Mouse (Mus musculus): Measurements from ENCODE around the gene Tcap. TPM values are rescaled to one million over a fixed set of nuclear protein-coding genes. Genes with fewer than 3 reads are reported as not detected.
"Not testable (repeated sequence)": the region's sequence is repeated elsewhere in the genome, so short reads cannot be mapped to it uniquely, and the experiment has no call there.

Tcap gene
- polyA plus RNA-seq, 1 experiment = 2.9 TPM

GRCm38 (mm10) chr11:98381651-98382050 is 2.0 kb upstream of the Tcap start:
- no peak for DNase-seq (ENCODE audit: low read depth)

- not testable (repeated sequence) for DNase-seq (ENCODE audit: low read depth)
Measured at GRCm38 (mm10) chr11:98382405-98382804, 1.2 kb upstream of the Tcap start.

GRCm38 (mm10) chr11:98384216-98384615 is 605 bp downstream of the Tcap start:
- DNase-seq (ENCODE audit: low read depth) = no peak

- DNase-seq (ENCODE audit: low read depth) = no peak
Measured at GRCm38 (mm10) chr11:98384721-98385637, 1.4 kb downstream of the Tcap start.

DNA sequence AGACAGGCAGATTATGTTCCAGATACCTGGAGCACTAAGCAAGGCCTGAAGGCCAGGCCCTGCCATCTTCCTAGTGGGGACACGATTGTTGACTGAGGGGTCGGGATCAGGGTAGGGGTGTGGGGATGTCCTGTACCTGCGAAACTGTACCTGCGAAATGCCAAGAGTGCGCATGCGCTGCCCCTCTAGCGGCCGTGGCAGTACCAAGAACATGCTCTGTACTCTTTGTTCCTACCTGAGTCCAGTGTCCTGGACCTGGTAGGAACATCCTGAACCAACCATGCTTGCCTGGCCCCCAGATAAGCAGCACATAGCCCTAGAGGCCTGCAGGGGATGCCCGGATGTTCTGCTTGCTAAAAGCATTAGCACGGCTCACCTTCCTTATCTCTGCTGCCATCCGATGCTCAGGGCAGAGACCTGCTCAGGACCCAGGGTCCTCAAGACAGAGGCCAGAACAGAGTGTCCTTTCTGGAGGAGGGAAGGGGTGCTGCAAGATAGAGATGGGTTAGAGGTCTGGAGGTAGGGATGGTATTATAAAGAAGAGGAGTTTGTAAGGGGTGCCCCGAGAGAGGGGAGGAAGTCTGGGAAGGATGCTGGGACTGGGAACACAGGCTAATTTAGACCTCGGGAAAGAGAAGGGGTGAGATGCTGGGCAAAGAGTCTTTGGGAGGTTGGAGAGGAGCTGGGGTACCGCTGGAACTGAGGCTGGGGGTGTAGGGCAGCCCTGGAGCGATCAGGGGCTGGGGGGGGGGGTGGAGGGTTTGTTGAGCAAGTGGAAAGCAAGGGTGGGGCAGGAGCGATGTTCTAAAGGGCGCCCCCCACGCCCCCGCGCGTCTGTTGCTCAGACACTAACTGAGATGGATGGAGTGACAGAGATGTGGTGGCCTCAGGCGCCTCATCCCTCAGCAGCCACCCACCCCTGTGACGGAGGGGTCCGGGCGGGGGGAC is 2.3 kb downstream of the Tcap start, which contains the start of gene Pnmt:
TSS of gene Pnmt (plus strand) at position 813 of the 948 bp plus-strand sequence.
- no peak for DNase-seq (ENCODE audit: low read depth)

GRCm38 (mm10) chr11:98386596-98386995 is 3.0 kb downstream of the Tcap start:
- no peak for DNase-seq (ENCODE audit: low read depth)

- no peak for DNase-seq (ENCODE audit: low read depth)
Measured at GRCm38 (mm10) chr11:98387056-98387577, 3.5 kb downstream of the Tcap start.

DNA sequence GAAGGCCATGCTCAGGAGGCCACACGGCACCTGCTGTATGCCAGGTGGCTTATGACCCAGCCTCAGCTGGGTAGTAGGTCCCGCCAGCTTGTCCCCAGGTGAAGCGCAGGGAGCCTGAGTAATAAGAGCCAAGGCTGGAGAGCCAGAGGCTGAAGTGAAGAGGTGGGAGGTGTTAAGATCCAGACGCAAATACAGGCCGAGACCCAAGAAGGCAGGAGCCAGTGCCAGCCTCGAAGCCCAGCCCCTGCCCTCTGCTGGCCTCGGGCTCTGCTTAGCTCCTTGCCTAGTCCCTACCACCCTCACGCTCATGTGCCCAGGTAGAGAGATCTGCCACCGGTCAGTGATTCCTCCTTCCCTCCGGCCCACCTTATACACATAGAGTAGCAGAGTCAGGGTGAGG is 4.7 kb downstream of the Tcap start:
- DNase-seq (ENCODE audit: low read depth) = no peak

- no peak for DNase-seq (ENCODE audit: low read depth)
Measured at GRCm38 (mm10) chr11:98389221-98389780, 5.7 kb downstream of the Tcap start.

DNA sequence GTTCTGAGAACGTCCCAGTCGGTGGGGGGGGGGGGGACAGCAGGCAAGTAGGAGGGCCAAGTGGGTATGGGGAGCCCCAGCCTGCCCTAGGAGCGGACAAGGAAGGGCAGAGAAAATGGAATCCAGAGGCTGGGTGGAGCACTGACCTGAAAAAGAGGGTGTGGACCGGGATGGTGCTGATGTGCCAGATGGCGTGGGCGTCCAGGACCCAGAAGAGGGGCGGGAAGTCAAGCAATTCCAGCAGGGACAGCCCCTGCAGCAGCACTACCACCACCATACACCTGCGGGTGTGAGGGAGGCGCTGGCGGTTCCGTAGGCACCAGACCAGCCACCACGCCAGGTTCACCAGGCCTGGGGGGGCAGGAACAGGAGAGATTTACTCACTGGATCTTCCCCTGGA is 6.5 kb downstream of the Tcap start:
- DNase-seq (ENCODE audit: low read depth) = no peak

DNA sequence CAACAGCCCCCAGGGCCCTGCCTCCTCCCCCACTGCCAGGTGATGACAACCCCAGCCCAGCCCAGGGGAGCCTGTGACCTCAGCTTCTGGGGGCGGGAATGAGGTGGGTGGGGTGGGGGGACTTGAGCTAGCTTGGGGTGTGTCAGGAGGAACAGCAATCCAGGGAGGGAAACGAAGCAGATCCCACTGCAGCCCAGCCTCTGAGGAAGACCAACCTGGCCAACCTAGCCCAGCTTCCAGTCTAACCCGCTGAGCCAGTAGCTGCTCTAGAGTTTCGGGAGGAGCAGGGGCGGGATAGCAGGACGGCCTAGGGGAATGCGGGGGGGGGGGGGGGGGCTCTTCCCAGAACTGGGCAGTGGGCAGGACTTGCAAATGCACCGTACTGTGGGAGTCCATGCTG is 8.4 kb downstream of the Tcap start:
- no peak for DNase-seq (ENCODE audit: low read depth)

GRCm38 (mm10) chr11:98392645-98393044 is 9.0 kb downstream of the Tcap start:
- no peak for DNase-seq (ENCODE audit: low read depth)

DNA sequence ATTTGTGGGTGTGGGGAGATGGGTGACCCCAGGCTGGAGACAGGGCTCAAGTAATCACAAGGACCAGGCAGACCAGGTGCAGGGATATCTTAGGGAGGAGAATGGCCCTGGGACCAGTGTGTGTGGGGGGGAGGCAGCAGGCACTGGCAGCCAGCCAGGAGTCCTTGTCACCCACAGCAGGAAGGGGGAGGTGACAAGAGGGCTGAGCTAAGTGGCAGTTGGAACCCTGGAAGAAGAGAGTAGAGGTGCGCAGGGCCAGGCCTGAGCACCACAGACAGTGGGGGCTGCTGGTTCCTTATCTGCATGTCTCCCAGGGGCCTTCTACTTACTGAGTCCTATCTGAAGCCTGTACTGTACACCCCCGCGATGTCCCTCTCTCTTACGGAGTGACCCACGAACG is 9.7 kb downstream of the Tcap start:
- DNase-seq (ENCODE audit: low read depth) = no peak

DNA sequence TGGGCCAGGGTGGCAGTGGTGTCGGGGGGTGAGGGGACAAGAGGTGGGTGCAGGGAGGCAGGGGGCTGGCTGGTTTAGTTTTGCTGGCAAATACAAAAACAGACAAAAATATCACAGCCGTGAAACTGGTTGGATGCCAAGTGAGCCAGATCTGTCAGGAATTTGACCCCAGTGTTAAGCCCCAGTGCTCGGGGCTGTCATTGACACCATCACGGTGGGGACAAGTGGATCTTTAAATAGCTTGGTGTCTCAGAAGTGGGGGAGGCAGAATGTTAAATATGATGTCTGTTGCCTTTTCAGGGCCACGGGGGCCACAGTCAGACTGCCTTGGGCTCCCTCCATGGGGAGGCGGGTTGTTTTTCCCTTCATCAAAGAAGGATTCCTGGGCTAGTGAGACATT is 10.7 kb downstream of the Tcap start:
- no peak for DNase-seq (ENCODE audit: low read depth)

DNA sequence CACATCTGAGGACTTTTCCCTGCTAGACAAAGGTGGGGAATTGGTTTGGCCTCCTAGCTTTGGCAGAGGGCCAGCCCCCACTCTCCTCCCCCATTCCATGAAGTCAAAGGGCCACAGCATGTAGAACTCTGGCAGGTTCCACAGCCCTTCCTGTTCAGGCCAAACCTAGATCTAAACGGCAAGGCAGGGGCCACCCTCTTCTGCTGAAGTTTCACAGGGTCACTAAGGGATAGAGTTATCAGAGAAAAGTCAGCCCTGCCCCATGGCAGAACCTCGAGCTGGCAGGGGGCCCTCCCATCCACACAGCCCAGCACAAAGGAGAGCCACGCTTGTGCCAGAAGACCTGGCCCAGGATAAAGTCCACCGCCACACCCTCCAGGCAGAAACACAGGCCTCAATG is 11.4 kb downstream of the Tcap start:
- DNase-seq (ENCODE audit: low read depth) = no peak

DNA sequence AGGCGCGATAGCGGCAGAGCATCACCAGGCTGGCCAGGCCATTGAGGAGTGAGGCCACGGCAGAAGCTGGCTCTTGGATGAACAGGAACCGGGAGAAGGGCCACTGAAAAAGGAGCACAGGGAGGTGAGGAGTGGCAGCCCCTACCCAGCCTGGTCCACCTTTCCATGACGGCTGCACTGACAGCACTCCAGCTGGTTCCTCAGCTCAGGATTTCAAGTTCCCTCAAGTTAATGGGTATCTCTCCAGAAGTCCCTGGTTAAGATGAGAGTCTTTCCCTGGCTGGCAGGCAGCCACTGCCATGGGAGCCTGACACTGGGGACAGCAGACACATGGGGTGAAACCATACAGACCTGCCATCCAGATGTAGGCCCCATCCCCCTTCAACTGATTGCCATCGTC is 14.3 kb downstream of the Tcap start:
- no peak for DNase-seq (ENCODE audit: low read depth)

DNA sequence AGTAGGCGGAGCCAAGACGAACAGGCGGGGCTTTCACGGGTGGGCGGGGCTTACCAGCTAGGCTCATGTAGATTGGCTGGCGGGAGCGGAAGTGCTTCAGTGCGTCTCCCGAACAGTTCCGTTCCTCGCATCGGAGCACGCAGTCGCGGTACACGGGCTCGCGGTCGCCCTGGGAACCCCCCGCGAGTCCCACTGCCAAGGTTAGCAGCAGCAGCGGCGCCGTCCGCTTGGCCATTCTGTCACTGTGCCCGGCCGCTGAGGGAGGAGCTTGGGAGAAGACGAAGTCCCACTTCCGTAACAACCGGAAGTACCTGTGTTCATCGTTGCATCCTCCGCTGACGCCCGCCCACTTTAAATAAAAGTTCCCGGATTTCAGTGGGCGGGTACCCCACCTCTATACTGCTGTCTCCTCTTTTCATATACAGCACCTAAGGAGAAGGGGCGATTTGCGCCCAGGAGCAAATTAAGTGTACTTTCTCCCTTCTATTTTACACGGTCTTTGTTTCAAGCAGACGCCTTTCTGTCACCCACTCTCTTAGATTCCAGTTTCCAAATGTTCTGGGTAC is 16.6 kb downstream of the Tcap start, which contains the start of gene Pgap3:
TSS of gene Pgap3 (minus strand) at position 330 of the 566 bp plus-strand sequence.
- no peak for DNase-seq (ENCODE audit: low read depth)

GRCm38 (mm10) chr11:98400816-98401215 is 17.2 kb downstream of the Tcap start:
- no peak for DNase-seq (ENCODE audit: low read depth)

- no peak for DNase-seq (ENCODE audit: low read depth)
Measured at GRCm38 (mm10) chr11:98406621-98407020, 23.0 kb downstream of the Tcap start.

DNA sequence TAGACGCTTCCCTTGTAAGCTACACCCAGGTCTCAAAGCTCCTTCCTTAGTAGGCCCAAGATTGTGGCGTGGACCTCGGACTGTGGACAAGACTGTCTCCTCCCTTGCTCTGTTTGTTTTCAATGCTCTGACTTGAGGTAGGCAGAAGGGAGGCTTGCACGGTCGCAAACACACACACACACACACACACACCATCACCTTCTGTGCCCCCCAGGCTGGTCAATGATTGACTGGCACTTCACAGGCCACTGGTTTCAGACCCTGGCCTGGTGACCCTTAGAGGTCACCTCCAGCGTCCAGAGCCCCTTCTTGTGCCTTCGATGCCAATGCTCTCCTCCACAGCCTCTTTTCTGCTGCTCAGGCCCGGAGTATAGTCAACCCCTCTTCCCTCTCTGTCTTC is 25.3 kb downstream of the Tcap start:
- no peak for DNase-seq (ENCODE audit: low read depth)

GRCm38 (mm10) chr11:98409341-98409822 is 25.8 kb downstream of the Tcap start:
- no peak for DNase-seq (ENCODE audit: low read depth)

Measured in gonadal fat pad, adult 2 months (tissue).